In the genomic region with DNA sequence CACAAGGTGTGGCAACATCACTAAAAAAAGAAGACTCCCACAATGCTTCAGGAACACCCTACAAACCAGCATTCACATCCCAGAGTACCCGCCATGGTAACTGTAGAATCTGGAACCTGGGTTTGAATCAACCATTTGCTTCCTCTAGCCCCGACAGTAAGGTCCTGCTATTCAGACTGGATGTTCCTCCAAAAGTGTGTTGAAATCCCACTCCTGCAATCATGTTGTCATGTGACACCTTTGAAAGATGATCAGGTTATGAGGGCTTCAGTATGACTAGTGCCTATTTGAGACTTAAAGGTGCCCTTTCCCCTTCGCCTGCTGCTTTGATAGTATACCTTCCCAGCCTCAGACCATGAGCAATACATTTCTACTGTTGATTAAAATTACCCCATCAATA, we compare ENCODE assay signal across 17 mouse cellular contexts.
"Had no signal": no experiment of that assay in that cellular context is flagged by ENCODE, and none has a peak within 500 bp of the region (broad histone marks: within the 10 kb centered on the region; RNA-seq: fewer than 3 reads in every experiment).

No protein-coding gene starts in this region.

- ATAC-seq: intestine, postnatal 0 days; midbrain, embryonic 15.5 days had no signal

- H3K27ac ChIP-seq: layer of hippocampus, adult 2 months; liver, embryonic 13.5 days; midbrain, embryonic 15.5 days; neural tube, embryonic 12.5 days; neural tube, embryonic 15.5 days; stomach, embryonic 15.5 days had no signal

- H3K9ac ChIP-seq: kidney, embryonic 15.5 days; liver, embryonic 13.5 days; lung, embryonic 14.5 days; midbrain, embryonic 12.5 days; midbrain, embryonic 15.5 days; neural tube, embryonic 12.5 days; neural tube, embryonic 15.5 days; stomach, embryonic 15.5 days had no signal

- DNase-seq: kidney, adult 8-10 months; kidney, postnatal 10 days; layer of hippocampus, adult 9-11 months; liver, embryonic 13.5 days; right cerebral cortex, adult 18-20 months; right cerebral cortex, postnatal 14 days; spleen, adult 18-20 months; thymus, postnatal 25 days had no signal

- H3K27me3 ChIP-seq: kidney, embryonic 15.5 days; liver, embryonic 13.5 days; midbrain, embryonic 12.5 days; midbrain, embryonic 15.5 days; neural tube, embryonic 15.5 days; stomach, embryonic 15.5 days had no signal

- H3K9me3 ChIP-seq: kidney, embryonic 15.5 days; liver, embryonic 13.5 days; midbrain, embryonic 12.5 days; midbrain, embryonic 15.5 days; neural tube, embryonic 12.5 days; neural tube, embryonic 15.5 days; stomach, embryonic 15.5 days had no signal

- H3K36me3 ChIP-seq: liver, embryonic 13.5 days; midbrain, embryonic 15.5 days; neural tube, embryonic 12.5 days; neural tube, embryonic 15.5 days; stomach, embryonic 15.5 days had no signal

- H3K4me2 ChIP-seq: kidney, embryonic 15.5 days; liver, embryonic 13.5 days; lung, embryonic 14.5 days; midbrain, embryonic 12.5 days; midbrain, embryonic 15.5 days; neural tube, embryonic 12.5 days; neural tube, embryonic 15.5 days; stomach, embryonic 15.5 days had no signal

- H3K4me3 ChIP-seq: kidney, embryonic 15.5 days; layer of hippocampus, adult 2 months; liver, embryonic 13.5 days; midbrain, embryonic 12.5 days; midbrain, embryonic 15.5 days; neural tube, embryonic 12.5 days; neural tube, embryonic 15.5 days; stomach, embryonic 15.5 days had no signal
